Mouse (Mus musculus) kidney, embryonic 14.5 days (tissue): ENCODE measurements at regions not wholly inside any gene's neighbourhood (a gene's known extent, or its start where the extent isn't known, plus 50 kb on each side); places are given as distances from the start of the nearest gene placed in this dataset.

Experiments
- ATAC-seq: fragments of 200-750 bp; cut with Nextera tagmentation; 2 replicates; pipeline ENCODE4 v1.8.0; 2017; ENCODE audit warnings: moderate number of reproducible peaks, mild to moderate bottlenecking, moderate TSS enrichment, moderate library complexity; ENCODE audit not compliant: low FRiP score, low TSS enrichment
- H3K27ac ChIP-seq: fragments of 300-500 bp; sonication (generic); 2 replicates; pipeline ENCODE4 v1.5.1; 2014; ENCODE audit warnings: low read depth, mild to moderate bottlenecking, low read length, moderate library complexity, mixed read lengths
- H3K27me3 ChIP-seq: fragments of 300-500 bp; sonication (generic); 2 replicates; pipeline ENCODE4 v1.6.1; 2014; ENCODE audit warnings: mild to moderate bottlenecking, low read length; ENCODE audit not compliant: control insufficient read depth, insufficient read depth
- H3K36me3 ChIP-seq: fragments of 300-500 bp; sonication (generic); 2 replicates; pipeline ENCODE4 v1.6.1; 2014; ENCODE audit warnings: low read length, mixed read lengths; ENCODE audit not compliant: control insufficient read depth, insufficient read depth
- H3K4me1 ChIP-seq: fragments of 300-500 bp; sonication (generic); 2 replicates; pipeline ENCODE4 v1.6.1; 2014; ENCODE audit warnings: low read length, mixed read lengths; ENCODE audit not compliant: control insufficient read depth, insufficient read depth
- H3K4me2 ChIP-seq: fragments of 300-500 bp; sonication (generic); replicated peaks from 2 replicates; pipeline ENCODE4 v1.6.1; 2014; ENCODE audit warnings: low read depth, mild to moderate bottlenecking, low read length
- H3K4me3 ChIP-seq: fragments of 300-500 bp; sonication (generic); 2 replicates; pipeline ENCODE4 v1.5.1; 2014; ENCODE audit warnings: mild to moderate bottlenecking, low read length
- H3K9ac ChIP-seq: fragments of 300-500 bp; sonication (generic); 2 replicates; pipeline ENCODE4 v1.6.1; 2014; ENCODE audit warnings: low read depth, mild to moderate bottlenecking, low read length, moderate library complexity
- H3K9me3 ChIP-seq: fragments of 300-500 bp; sonication (generic); 2 replicates; pipeline ENCODE4 v1.6.1; 2016; ENCODE audit warnings: low read length; ENCODE audit not compliant: control insufficient read depth
- WGBS: fragments of 180-500 bp; shearing (Covaris S2); extraction: QIAGEN DNeasy Blood & Tissue Kit; methylation state at CpG from one replicate; pipeline ENCODE4 v1.1.7; 2014; 5-methylcytosine and 5-hydroxymethylcytosine counted together

- H3K27ac ChIP-seq, result no peak overlapping the region
- H3K9ac ChIP-seq, result no peak overlapping the region
- H3K4me1 ChIP-seq, result no peaks in the 10 kb centered on the region
- ATAC-seq, result no peak
- H3K9me3 ChIP-seq, result no peaks in the 10 kb centered on the region
- H3K27me3 ChIP-seq, result no peaks in the 10 kb centered on the region
- H3K4me3 ChIP-seq, result no peak overlapping the region
- no peaks in the 10 kb centered on the region for H3K36me3 ChIP-seq
- no peak overlapping the region for H3K4me2 ChIP-seq
Observed at GRCm38 (mm10) chr9:112367291-112367690, 131.6 kb upstream of the Arpp21 start.

GRCm38 (mm10) chr9:112361355-112361754 is 125.6 kb upstream of the Arpp21 start:
- ATAC-seq, result no peak
- no peak overlapping the region for H3K4me2 ChIP-seq
- no peaks in the 10 kb centered on the region for H3K36me3 ChIP-seq
- H3K9ac ChIP-seq, result no peak overlapping the region
- no peaks in the 10 kb centered on the region for H3K9me3 ChIP-seq
- H3K27me3 ChIP-seq, result no peaks in the 10 kb centered on the region
- H3K27ac ChIP-seq, result no peak overlapping the region
- H3K4me1 ChIP-seq, result no peaks in the 10 kb centered on the region
- no peak overlapping the region for H3K4me3 ChIP-seq
- WGBS, result 86% methylated on average over 3 of the region's 3 CpGs

GRCm38 (mm10) chr9:112358711-112359298 is 123.1 kb upstream of the Arpp21 start:
- Histone ChIP-seq H3K4me2 (no peak overlapping the region), H3K4me1 (no peaks in the 10 kb centered on the region), H3K27ac (no peak overlapping the region), H3K9ac (no peak overlapping the region), H3K27me3 (no peaks in the 10 kb centered on the region), H3K9me3 (no peaks in the 10 kb centered on the region), H3K36me3 (no peaks in the 10 kb centered on the region), H3K4me3 (no peak overlapping the region)
- WGBS, result 55% methylated on average over 5 of the region's 5 CpGs
- no peak for ATAC-seq

GRCm38 (mm10) chr9:112353196-112353595 is 117.5 kb upstream of the Arpp21 start:
- H3K9me3 ChIP-seq, result no peaks in the 10 kb centered on the region
- H3K9ac ChIP-seq, result no peak overlapping the region
- H3K4me1 ChIP-seq, result no peaks in the 10 kb centered on the region
- H3K4me3 ChIP-seq, result no peak overlapping the region
- H3K4me2 ChIP-seq, result no peak overlapping the region
- H3K27ac ChIP-seq, result no peak overlapping the region
- no peaks in the 10 kb centered on the region for H3K27me3 ChIP-seq
- WGBS, result 78% methylated on average over 3 of the region's 3 CpGs
- ATAC-seq, result no peak
- no peaks in the 10 kb centered on the region for H3K36me3 ChIP-seq

GRCm38 (mm10) chr9:112348942-112349341 is 113.2 kb upstream of the Arpp21 start:
- H3K9me3 ChIP-seq, result no peaks in the 10 kb centered on the region
- no peak overlapping the region for H3K9ac ChIP-seq
- no peak overlapping the region for H3K27ac ChIP-seq
- H3K4me2 ChIP-seq, result no peak overlapping the region
- H3K36me3 ChIP-seq, result no peaks in the 10 kb centered on the region
- no peak for ATAC-seq
- no peaks in the 10 kb centered on the region for H3K4me1 ChIP-seq
- no peaks in the 10 kb centered on the region for H3K27me3 ChIP-seq
- H3K4me3 ChIP-seq, result no peak overlapping the region

- WGBS, result 30% methylated on average over 1 of the region's 1 CpGs
- H3K27me3 ChIP-seq, result no peaks in the 10 kb centered on the region
- H3K4me1 ChIP-seq, result no peaks in the 10 kb centered on the region
- H3K36me3 ChIP-seq, result no peaks in the 10 kb centered on the region
- ATAC-seq, result peak; percentile 60; the same call in 1 of the 2 replicates
- no peaks in the 10 kb centered on the region for H3K9me3 ChIP-seq
- H3K4me2 ChIP-seq, result no peak overlapping the region
- no peak overlapping the region for H3K27ac ChIP-seq
- H3K9ac ChIP-seq, result no peak overlapping the region
- H3K4me3 ChIP-seq, result no peak overlapping the region
Observed at GRCm38 (mm10) chr9:112344792-112345191, 109.1 kb upstream of the Arpp21 start.

- Histone ChIP-seq H3K4me3 (no peak overlapping the region), H3K27me3 (no peaks in the 10 kb centered on the region), H3K36me3 (no peaks in the 10 kb centered on the region), H3K9me3 (no peaks in the 10 kb centered on the region), H3K4me2 (no peak overlapping the region), H3K9ac (no peak overlapping the region), H3K27ac (no peak overlapping the region), H3K4me1 (no peaks in the 10 kb centered on the region)
- WGBS, result 75% methylated on average over 2 of the region's 2 CpGs
- no peak for ATAC-seq
Observed at GRCm38 (mm10) chr9:112340363-112340762, 104.6 kb upstream of the Arpp21 start.

GRCm38 (mm10) chr9:112320016-112320415 is 84.3 kb upstream of the Arpp21 start:
- Histone ChIP-seq H3K27me3 (no peaks in the 10 kb centered on the region), H3K4me1 (no peaks in the 10 kb centered on the region), H3K36me3 (no peaks in the 10 kb centered on the region), H3K27ac (no peak overlapping the region), H3K4me3 (no peak overlapping the region), H3K4me2 (no peak overlapping the region), H3K9ac (no peak overlapping the region), H3K9me3 (no peaks in the 10 kb centered on the region)
- no peak for ATAC-seq
- 75% methylated on average over 5 of the region's 5 CpGs for WGBS

GRCm38 (mm10) chr9:112308950-112309349 is 73.2 kb upstream of the Arpp21 start:
- H3K9ac ChIP-seq, result no peak overlapping the region

More at GRCm38 (mm10) chr9:112308950-112309349, 73.2 kb upstream of the Arpp21 start:
- no peak for ATAC-seq
- Histone ChIP-seq H3K4me2 (no peak overlapping the region), H3K9me3 (no peaks in the 10 kb centered on the region), H3K4me1 (no peaks in the 10 kb centered on the region), H3K36me3 (no peaks in the 10 kb centered on the region), H3K4me3 (no peak overlapping the region), H3K27ac (no peak overlapping the region), H3K27me3 (no peaks in the 10 kb centered on the region)
- 60% methylated on average over 5 of the region's 5 CpGs for WGBS
